Mouse (Mus musculus) Muller cell, postnatal 12 days (primary cell): ENCODE data around the gene Srd5a1.
"Not testable (repeated sequence)": the region's sequence is repeated elsewhere in the genome, so short reads cannot be mapped to it uniquely, and the experiment has no call there.

Experiments used
- DNase-seq: peaks from one replicate; pipeline ENCODE4 v3.0.0-alpha.2; 2015; ENCODE audit errors: inconsistent ontology term

Gene Srd5a1

GRCm38 (mm10) chr13:69572594-69572993, 38.6 kb downstream of the Srd5a1 start:
- no peak for DNase-seq

GRCm38 (mm10) chr13:69569201-69569600, 42.0 kb downstream of the Srd5a1 start:
- no peak for DNase-seq

- DNase-seq, result not testable (repeated sequence)
Observed at GRCm38 (mm10) chr13:69565401-69565800, 45.8 kb downstream of the Srd5a1 start.

DNA sequence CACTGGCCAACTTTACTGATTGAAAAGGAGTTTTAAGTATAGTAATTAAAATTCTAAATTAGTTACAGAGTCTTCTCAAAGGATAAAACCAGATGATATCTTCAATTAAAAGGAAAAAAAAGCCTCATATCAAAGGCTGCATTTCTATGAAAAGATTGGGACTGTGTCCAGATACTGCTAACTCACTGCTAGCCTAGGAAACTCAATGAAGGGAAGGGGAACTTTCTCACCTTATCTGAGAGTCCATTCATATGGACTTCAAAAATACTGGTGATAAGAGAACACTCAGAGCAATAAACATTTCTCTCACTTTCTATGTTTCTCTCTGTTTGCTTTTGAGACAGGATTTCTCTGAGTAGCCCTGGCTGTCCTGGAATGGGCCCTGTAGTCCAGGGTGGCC, 46.7 kb downstream of the Srd5a1 start:
- no peak for DNase-seq

DNA sequence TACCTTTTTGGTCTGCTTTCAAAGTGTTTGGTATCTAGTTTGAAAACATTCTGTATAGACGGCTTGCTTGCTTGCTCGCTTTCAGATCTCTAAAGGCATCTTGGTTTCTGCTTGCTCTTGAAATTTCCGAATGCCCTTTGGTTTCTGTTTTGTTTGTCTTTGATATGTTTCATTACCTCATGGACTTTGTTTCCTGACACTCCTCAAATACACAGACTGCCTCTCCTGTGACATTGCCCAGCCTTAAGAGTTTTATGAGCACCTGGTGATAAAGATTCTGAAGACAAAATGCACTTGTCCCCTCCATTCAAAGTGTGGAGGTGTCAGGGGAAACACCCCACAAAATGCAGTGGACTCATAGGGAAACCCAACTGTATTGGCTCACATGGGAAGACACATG, 47.3 kb downstream of the Srd5a1 start:
- DNase-seq, result no peak

DNA sequence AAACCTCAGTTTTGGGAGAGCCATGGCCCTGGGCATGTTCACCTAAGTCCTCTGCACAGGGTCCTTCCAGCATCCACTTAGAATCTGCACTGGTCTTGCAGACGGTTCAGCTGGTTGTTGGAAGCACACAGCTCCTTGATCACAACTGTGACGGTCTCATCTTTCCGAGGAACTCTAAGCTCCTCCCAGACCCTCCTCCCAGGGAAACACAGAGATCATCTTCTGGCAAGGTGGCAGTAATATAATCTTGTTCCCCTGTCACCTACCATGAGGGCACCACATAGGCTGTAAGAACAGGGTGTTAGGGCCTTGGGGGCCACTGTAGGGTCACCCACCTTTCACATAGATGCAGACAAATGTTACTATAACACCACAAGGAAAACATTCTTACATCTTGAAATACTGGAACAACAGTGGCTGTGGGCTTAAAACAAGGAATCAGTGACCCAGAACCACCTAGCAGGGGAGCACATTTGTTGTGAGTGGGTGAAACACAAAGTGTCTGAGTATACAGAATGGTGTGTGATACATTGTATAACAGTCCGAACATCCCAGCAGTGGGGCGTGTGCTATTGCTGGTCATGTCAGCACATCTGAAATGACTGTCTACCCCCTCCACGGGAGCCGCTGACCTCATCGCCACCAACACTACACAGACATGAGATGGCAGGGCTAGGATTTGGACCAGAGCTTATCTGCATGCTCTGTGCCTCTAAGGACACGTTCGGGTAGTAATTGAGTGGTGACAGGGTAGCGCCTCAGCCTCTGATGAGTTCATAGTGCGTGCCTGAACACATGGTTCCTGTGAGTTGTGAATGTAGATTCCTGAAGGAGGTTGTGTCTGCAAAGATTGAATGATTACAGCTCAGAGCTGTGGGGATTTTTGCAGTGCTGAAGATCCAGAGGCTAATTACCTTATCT, 48.3 kb downstream of the Srd5a1 start:
- DNase-seq, result no peak

DNA sequence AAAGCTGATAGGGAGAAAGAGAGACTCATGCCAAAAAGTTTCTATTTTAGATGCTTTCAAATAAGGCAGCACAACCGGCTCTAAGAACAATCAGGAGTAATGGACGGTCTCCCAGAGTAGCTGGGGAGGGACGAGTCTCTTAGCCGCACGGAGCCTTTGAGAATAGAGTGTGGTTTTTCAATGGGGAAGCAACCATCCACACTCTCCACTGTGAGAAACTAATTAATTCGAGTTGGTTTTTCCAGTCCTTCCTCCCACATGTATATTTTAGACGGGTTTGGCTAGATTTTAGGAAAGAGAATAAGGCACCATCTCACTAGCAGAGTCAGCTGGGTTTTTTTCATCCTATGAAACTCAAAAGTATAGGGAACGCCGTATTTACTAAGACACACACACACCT, 49.2 kb downstream of the Srd5a1 start:
- no peak for DNase-seq

GRCm38 (mm10) chr13:69559291-69559961, 51.8 kb downstream of the Srd5a1 start:
- peak; percentile 84 for DNase-seq

DNA sequence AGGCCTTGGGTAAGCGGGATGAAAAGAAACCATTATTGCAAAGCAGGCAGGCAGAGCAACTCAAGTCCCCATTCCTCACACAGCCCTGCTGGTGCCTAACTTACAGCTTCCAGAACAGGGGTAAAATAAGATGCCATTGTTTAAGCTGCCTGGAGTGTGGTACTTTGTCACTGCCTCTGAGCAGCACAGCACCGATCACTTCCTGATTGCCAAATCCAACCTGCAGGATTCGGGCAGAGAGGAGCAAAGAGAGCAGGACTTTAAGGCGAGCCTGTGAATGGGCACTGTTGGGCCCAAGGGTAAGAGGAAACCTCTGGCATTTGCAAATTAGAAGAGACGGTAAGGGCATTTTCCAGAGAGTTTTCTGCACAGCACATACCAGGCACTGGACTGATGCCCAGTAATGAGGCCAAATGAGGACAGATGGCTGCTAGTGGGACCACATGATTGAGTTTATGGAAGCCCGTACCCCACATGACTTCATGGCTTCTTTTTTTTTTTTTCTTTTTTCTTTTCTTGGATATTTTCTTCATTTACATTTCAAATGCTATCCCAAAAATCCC, 53.1 kb downstream of the Srd5a1 start:
- DNase-seq, result peak; percentile 74

DNA sequence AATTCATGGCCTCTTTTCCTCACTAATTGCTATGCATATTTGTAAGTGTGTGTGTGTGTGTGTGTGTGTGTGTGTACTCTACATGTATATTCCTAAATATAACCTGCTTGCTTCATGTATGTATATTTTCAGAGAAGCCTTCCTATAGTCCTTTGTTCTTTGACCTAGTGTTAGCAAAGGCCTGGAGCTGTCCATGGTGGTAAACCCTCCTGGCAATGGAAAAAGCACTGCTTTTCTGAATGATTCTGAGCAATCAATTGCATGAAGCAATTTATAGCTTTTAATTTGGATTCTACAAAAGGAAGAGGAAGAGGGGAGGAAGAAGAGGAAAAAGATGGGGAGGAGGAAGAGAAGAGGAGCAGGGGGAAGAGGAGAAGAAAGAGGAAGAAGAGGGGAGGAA, 54.5 kb downstream of the Srd5a1 start:
- DNase-seq, result no peak

GRCm38 (mm10) chr13:69555957-69556482, 55.2 kb downstream of the Srd5a1 start:
- DNase-seq, result no peak

GRCm38 (mm10) chr13:69555045-69555444, 56.2 kb downstream of the Srd5a1 start:
- DNase-seq, result no peak

DNA sequence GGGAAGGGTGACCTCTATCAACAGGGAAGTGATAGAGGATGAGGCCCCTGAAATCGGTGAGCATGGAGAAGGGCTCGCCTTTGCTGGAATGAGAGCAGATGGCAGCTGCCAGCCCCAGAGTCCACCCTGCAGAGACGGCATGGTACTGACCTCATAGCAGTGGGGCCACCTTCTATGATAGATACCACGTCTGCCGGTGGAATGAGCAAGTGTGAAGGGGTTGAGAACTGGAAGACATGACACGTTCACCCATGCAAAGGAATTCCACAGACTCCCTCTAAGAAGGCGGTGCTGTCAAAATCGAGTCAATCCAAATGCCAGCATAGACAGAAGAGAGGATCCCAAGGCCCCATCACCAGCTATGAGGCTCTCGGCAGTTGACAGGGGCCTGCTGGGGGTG, 57.0 kb downstream of the Srd5a1 start:
- no peak for DNase-seq

DNA sequence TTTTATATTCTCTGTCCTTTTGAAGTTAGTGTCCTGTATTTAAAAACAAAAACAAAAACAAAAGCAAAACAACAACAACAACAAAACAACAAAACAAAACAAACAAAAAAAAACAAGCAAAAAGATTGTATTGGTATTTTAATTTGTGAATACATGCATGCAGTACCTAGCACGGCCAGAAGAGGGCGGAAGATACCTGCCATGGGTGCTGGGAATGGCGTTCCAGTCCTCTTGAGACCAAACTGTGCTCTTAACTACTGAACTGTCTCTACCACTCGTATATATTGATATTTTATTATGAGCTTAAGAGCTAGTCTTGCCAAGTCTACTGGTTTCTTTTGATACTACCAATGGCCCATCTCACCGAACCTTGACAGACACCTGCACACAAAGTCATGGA, 58.2 kb downstream of the Srd5a1 start:
- DNase-seq, result no peak

DNA sequence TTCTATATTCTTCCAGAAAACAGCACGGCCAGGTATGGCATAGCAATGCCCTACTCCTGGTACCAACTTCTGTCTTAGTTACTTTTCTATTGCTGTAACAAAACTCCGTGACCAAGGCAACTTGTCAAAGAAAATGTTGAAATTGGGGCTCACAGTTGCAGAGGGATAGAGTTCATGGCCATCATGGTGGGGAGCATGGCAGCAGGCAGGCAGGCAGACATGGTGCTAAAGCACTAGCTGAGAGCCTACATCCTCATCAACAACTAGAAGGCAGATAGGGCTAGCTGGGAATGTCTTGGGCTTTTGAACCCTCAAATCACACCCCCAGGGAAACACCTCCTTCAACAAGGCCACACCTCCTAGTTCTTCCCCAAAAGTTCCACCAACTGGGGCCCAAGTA, 60.4 kb downstream of the Srd5a1 start:
- DNase-seq, result no peak

GRCm38 (mm10) chr13:69549980-69550379, 61.3 kb downstream of the Srd5a1 start:
- DNase-seq, result no peak

DNA sequence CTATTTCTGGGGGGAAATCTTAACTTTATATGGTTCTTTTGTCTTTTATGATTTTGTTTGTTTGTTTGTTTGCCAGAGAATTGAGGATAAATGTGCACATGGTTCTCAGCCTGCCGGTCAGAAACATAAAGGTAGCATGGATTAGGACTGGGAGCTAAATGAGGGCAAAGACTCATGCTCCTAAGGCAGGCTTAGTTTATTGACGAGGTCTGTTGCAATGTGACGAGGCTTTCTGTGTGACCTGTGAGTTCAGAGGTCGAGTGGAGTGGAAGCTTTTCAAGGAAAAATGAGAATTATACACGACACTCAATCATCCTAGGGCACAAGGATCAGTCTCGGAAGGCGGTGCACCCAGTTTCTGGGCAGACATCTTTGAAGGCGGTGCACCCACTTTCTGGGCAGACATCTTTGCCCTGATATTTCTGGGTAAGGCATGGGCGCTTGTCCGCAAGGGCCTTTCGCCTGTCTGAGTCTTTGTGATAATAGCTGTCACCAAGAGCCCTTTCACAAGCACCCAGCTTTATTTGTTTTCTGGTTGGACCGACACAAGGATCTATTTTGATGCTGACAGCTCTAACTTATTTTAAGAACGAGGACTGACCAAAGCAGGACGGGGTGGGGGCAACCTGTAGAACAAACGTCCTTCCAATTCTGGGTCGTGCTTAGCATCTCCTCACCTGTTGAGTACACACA, 63.6 kb downstream of the Srd5a1 start:
- DNase-seq, result no peak

DNA sequence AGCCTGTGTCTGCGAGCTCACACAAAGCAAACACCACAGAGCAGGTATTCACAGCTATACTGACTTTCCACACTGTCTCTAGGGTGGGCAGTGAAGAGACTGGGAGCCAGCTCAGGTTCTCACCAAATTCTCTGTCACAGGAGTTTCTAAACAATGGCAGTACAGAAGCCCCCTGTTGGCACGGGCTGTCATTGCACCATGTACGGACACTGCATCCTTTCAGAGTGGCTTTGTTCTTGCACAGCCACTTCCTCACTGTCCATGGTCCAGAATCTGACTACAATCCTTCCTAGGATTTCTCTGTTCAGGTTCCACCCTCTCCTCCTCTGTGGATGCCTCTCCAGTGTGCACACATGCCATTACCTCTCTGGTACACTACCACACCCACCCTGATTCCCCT, 66.2 kb downstream of the Srd5a1 start:
- DNase-seq, result no peak

DNA sequence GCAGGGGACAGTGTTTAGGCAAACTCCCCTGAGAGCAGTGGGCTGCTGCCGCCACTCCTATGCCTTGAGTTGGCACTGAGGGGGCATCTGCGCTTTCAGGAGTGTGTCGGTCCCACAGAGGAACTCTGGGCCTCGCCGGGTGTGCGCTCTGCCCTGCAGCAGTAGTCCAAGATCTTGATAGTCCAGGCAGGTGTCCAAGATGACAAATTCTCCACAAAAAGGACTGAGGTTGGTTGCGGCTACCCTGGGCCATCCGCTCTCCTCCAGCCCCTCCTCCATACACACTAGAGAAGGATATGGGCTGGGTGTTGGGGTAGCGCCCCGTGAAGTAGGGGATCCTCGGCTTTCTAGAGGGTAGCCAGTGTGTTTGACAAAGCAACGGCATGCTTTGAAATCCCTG, 67.6 kb downstream of the Srd5a1 start:
- DNase-seq, result peak; percentile 36

DNA sequence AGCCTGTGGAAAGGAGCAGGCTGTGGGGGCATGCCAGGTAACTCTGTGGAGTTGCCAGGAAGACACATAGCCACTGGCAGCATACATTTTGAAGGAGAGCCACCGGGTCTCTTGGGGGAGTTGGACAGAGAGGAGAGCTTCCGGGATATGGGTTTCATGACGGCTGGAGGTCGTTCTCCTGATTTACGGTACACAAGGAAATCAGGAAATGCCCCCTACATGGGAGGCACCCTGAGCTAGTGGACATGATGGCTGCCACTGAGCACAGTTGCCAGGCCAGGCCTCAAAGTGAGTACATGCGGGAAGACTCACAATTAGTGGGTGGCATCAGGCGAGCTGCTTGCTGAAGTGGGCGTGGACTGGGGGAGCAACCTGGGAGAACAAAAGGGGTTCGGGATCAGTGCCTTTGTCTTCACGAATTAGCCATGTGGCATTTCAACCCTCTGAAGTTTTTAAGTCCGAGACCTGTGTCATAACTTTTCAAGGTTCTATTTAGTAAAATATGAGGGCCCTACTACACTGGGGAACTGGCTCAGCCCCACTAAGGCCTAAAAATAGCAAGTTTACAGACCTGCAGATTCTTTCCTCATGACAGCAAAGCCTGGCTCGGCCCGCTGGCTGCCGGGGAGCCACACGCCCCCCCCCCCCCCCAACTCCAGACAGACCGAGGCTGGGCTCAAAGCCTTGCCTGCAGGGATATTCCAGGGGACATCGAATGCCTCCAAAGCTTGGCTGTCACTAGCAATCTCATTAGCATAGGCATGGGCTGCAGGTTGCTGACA, 68.5 kb downstream of the Srd5a1 start:
- peak; percentile 77 for DNase-seq

GRCm38 (mm10) chr13:69541776-69542175, 69.5 kb downstream of the Srd5a1 start:
- DNase-seq, result peak; percentile 42
